8 mouse cellular contexts compared by ENCODE assay signal in genomic region chr17:36942391-36942790, GRCm38 (mm10). TPM values are rescaled to one million over a fixed set of nuclear protein-coding genes. Genes with fewer than 3 reads are reported as not detected.
DNase-seq lines count a peak whose midpoint lies in the region; ATAC-seq and TF ChIP-seq lines count a peak whose summit lies in the region.

No protein-coding gene starts in this region.

- peak overlapping the region; percentile 50; the same call in 1 of the 2 replicates for H3K27ac ChIP-seq in layer of hippocampus, adult 2 months
- no peak overlapping the region for H3K27ac ChIP-seq in heart, embryonic 14.5 days (replicated peaks in 1 of 2; ENCODE audit: control insufficient read depth in 1 of 2, insufficient read depth in 1 of 2, low read depth in 2 of 2, low read length in 2 of 2)
- H3K27ac ChIP-seq in kidney, embryonic 16.5 days (ENCODE audit: low read length) = no peak overlapping the region
- no peak overlapping the region for H3K27ac ChIP-seq in small intestine, adult 2 months (ENCODE audit: insufficient read depth, low read depth, low read length)

- no peaks in the 10 kb centered on the region for H3K36me3 ChIP-seq in heart, embryonic 14.5 days (ENCODE audit: control insufficient read depth, insufficient read depth, low read length)
- no peaks in the 10 kb centered on the region for H3K36me3 ChIP-seq in kidney, embryonic 16.5 days (ENCODE audit: insufficient read depth, low read length)
- no peaks in the 10 kb centered on the region for H3K36me3 ChIP-seq in small intestine, adult 2 months (ENCODE audit: control insufficient read depth, insufficient read depth, low read length)

- H3K4me1 ChIP-seq in heart, embryonic 14.5 days (ENCODE audit: control insufficient read depth in 2 of 2, insufficient read depth in 2 of 2, low read length in 2 of 2) = peaks cover 8 to 9% of the 10 kb centered on the region in 2 experiments; a peak in 3 of 4 replicates
- peaks cover 12% of the 10 kb centered on the region for H3K4me1 ChIP-seq in kidney, embryonic 16.5 days (ENCODE audit: insufficient read depth, low read length)
- H3K4me1 ChIP-seq in small intestine, adult 2 months (ENCODE audit: control insufficient read depth, insufficient read depth, insufficient read length, low read length) = peaks cover 18% of the 10 kb centered on the region

- peak in 1 of 2 experiments; percentile 58 for DNase-seq in layer of hippocampus, adult 2 months (ENCODE audit: low spot score in 2 of 2)
- DNase-seq in layer of hippocampus, postnatal 14 days (ENCODE audit: low spot score in 2 of 2) = no peak
- peak; percentile 89 for DNase-seq in cerebellum, adult 9-11 months
- DNase-seq in lung, postnatal 14 days = peak; percentile 77
- no peak for DNase-seq in spleen, postnatal 10 days (ENCODE audit: low spot score in 2 of 2)

- no peak for TF ChIP-seq POLR2A in small intestine, adult 2 months (IDR thresholded peaks at IDR 0.05; ENCODE audit: low read depth, low read length)

- no peaks in the 10 kb centered on the region for H3K9me3 ChIP-seq in heart, embryonic 14.5 days (ENCODE audit: control insufficient read depth, low read length)
- H3K9me3 ChIP-seq in kidney, embryonic 16.5 days (ENCODE audit: low read length) = no peaks in the 10 kb centered on the region

- ATAC-seq in heart, embryonic 14.5 days (ENCODE audit: insufficient number of reproducible peaks, insufficient read depth, low FRiP score, low read depth) = no peak
- 0 out of 2 replicates have a peak, but pooled peaks have one; percentile 28 for ATAC-seq in kidney, embryonic 16.5 days (ENCODE audit: low FRiP score, low TSS enrichment)

- no peak overlapping the region for H3K9ac ChIP-seq in heart, embryonic 14.5 days (ENCODE audit: low read length)
- no peak overlapping the region for H3K9ac ChIP-seq in kidney, embryonic 16.5 days (replicated peaks; ENCODE audit: low read length)

- no peak for TF ChIP-seq CTCF in layer of hippocampus, adult 2 months (conservative IDR thresholded peaks at IDR 0.05)
- no peak for TF ChIP-seq CTCF in small intestine, adult 2 months (IDR thresholded peaks at IDR 0.05; ENCODE audit: extremely low read depth, insufficient read length, insufficient replicate concordance, low read depth, low read length)

- H3K4me2 ChIP-seq in heart, embryonic 14.5 days (ENCODE audit: low read length) = peak overlapping the region; percentile 74
- H3K4me2 ChIP-seq in kidney, embryonic 16.5 days (replicated peaks; ENCODE audit: low read depth, low read length) = peak overlapping the region; percentile 72

- 35% methylated on average over 10 of the region's 10 CpGs for WGBS in heart, embryonic 14.5 days
- WGBS in kidney, embryonic 16.5 days = 50% methylated on average over 10 of the region's 10 CpGs
- 10% methylated on average over 10 of the region's 10 CpGs for WGBS in small intestine, adult 2 months

- peaks cover 62% of the 10 kb centered on the region for H3K27me3 ChIP-seq in heart, embryonic 14.5 days (ENCODE audit: control insufficient read depth, insufficient read depth, low read length)
- H3K27me3 ChIP-seq in kidney, embryonic 16.5 days (ENCODE audit: insufficient read depth, low read length) = peaks cover 61% of the 10 kb centered on the region
- peaks cover 12% of the 10 kb centered on the region for H3K27me3 ChIP-seq in small intestine, adult 2 months (ENCODE audit: control insufficient read depth, insufficient read depth, low read length)

- peak overlapping the region; percentile 58 for H3K4me3 ChIP-seq in layer of hippocampus, adult 2 months
- H3K4me3 ChIP-seq in heart, embryonic 14.5 days (ENCODE audit: control insufficient read depth in 1 of 2, insufficient read depth in 1 of 2, low read depth in 1 of 2, low read length in 2 of 2) = peak overlapping the region in 1 of 2 experiments; percentile 43; a peak in 2 of 4 replicates
- H3K4me3 ChIP-seq in kidney, embryonic 16.5 days (ENCODE audit: low read length) = peak overlapping the region; percentile 42
- H3K4me3 ChIP-seq in small intestine, adult 2 months (ENCODE audit: low read depth, low read length) = peak overlapping the region; percentile 58

RNA-seq across cellular contexts. Expression of gene Rnf39, which starts 0.3 kb away (rescaled TPM):
- total RNA-seq in layer of hippocampus, adult 2 months (2021) = 1 to 10 TPM; 5.2 to 5.3 TPM
- total RNA-seq in layer of hippocampus, postnatal 14 days (2021) = 1 to 10 TPM; 4.2 to 4.6 TPM
- polyA plus RNA-seq in heart, embryonic 14.5 days (2014; fragmentation: Nextera tagmentation; extraction: Ambion mirVana) = 0.24 and 0.45 TPM in 2 replicates
- polyA plus RNA-seq in kidney, embryonic 16.5 days (2015; fragmentation: Nextera tagmentation; extraction: Ambion mirVana) = 0.22 and 0.27 TPM in 2 replicates
- polyA plus RNA-seq in small intestine, adult 2 months (2012; rRNA removed) = 3.6 and 16.0 TPM in 2 replicates

RNA-seq across cellular contexts. Expression of gene Ppp1r11, which starts 9.2 kb away (rescaled TPM):
- 100 to 1,000 TPM; 132 to 139 TPM for total RNA-seq in layer of hippocampus, adult 2 months (2021)
- total RNA-seq in layer of hippocampus, postnatal 14 days (2021) = 10 to 100 TPM; 88.6 to 96.9 TPM
- 95.7 and 98.4 TPM in 2 replicates for polyA plus RNA-seq in heart, embryonic 14.5 days (2014; fragmentation: Nextera tagmentation; extraction: Ambion mirVana)
- polyA plus RNA-seq in kidney, embryonic 16.5 days (2015; fragmentation: Nextera tagmentation; extraction: Ambion mirVana) = 111 and 116 TPM in 2 replicates
- polyA plus RNA-seq in small intestine, adult 2 months (2012; rRNA removed) = 16.7 and 31.1 TPM in 2 replicates

RNA-seq across cellular contexts. Expression of gene Znrd1, which starts 16.0 kb away (rescaled TPM):
- total RNA-seq in layer of hippocampus, adult 2 months (2021) = 10 to 100 TPM; 30.6 to 34.5 TPM
- 10 to 100 TPM; 29.3 to 34.2 TPM for total RNA-seq in layer of hippocampus, postnatal 14 days (2021)
- polyA plus RNA-seq in heart, embryonic 14.5 days (2014; fragmentation: Nextera tagmentation; extraction: Ambion mirVana) = 42.0 and 43.9 TPM in 2 replicates
- polyA plus RNA-seq in kidney, embryonic 16.5 days (2015; fragmentation: Nextera tagmentation; extraction: Ambion mirVana) = 90.7 and 94.7 TPM in 2 replicates
- polyA plus RNA-seq in small intestine, adult 2 months (2012; rRNA removed) = 14.3 and 23.8 TPM in 2 replicates

RNA-seq across cellular contexts. Expression of gene Znrd1as, which starts 16.0 kb away (rescaled TPM):
- total RNA-seq in layer of hippocampus, adult 2 months (2021) = 1 to 10 TPM; 6.2 to 7.3 TPM
- 1 to 10 TPM; 5.6 to 5.9 TPM for total RNA-seq in layer of hippocampus, postnatal 14 days (2021)
- polyA plus RNA-seq in heart, embryonic 14.5 days (2014; fragmentation: Nextera tagmentation; extraction: Ambion mirVana) = 8.1 and 8.6 TPM in 2 replicates
- 6.7 and 6.8 TPM in 2 replicates for polyA plus RNA-seq in kidney, embryonic 16.5 days (2015; fragmentation: Nextera tagmentation; extraction: Ambion mirVana)
- 0.18 and 0.25 TPM in 2 replicates for polyA plus RNA-seq in small intestine, adult 2 months (2012; rRNA removed)

RNA-seq across cellular contexts. Expression of gene 2410137M14Rik, which starts 38.6 kb away (rescaled TPM):
- not detected for total RNA-seq in layer of hippocampus, adult 2 months (2021)
- total RNA-seq in layer of hippocampus, postnatal 14 days (2021) = not detected
- 0.32 TPM in 1 of 2 replicates, not detected in the other for polyA plus RNA-seq in heart, embryonic 14.5 days (2014; fragmentation: Nextera tagmentation; extraction: Ambion mirVana)
- not detected in 2 replicates for polyA plus RNA-seq in kidney, embryonic 16.5 days (2015; fragmentation: Nextera tagmentation; extraction: Ambion mirVana)
- polyA plus RNA-seq in small intestine, adult 2 months (2012; rRNA removed) = not detected in 2 replicates

Comparison
In these comparisons a context has a peak if more than half of its experiments do, and no peak if none do; other contexts are left out.
1. DNase-seq: peak in cerebellum, adult 9-11 months (single experiment) and lung, postnatal 14 days (single experiment); none in layer of hippocampus, postnatal 14 days (0 of 2) and spleen, postnatal 10 days (0 of 2).